Mouse (Mus musculus): ENCODE results near the gene Igflr1.

Gene Igflr1

DNA sequence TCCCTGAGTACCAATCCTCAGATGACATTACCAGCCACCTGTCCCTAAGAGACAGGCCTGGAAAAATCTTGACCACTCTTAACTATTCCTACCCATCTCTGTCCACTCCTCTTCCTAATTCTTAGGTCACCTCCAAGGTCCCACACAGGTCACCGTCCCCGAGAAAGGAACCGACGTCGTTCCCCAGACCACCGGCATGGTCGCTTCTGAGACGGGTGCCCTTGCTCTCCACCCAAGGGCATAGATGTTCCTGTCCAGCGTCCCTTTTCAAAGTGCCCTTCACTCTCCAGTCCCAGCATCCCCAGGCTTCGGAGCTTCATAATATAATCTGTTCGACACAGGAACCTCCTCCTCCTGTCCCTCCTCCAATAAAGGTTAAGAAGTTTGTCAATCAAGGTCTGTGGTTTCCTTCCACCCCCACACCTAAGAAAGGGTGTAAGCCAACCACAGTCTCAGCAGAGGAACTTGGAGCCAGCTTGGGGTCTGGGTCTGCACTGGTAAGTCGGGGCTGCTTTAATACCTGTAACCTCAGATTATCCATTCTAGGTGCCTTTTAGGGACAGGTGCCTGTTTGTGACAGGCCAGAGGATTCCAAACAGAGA is at the start of gene Igflr1:
TSS of gene Igflr1 (plus strand) at position 458 of the 602 bp plus-strand sequence.
- DNase-seq (ENCODE audit: low read depth, low spot score), result no peak

DNA sequence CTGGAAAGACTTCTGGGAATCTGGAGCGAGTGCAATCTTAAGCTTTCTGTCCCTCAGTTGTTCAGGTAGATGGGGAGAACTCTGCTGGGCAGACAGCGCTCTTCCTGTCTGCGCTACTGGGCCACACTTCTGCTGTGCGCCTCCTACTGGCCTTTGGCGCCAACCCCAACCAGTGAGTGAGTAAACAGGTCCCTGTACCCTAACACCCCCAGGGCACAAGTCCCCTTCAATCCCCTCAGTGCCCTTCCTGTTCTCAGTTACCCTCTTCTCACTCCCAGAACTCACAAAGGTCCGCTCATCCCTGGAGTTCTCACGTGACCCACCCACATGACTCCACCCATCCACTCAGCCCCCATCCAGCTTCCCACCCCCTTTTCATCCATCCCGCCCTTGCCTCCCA is 46.9 kb upstream of the Igflr1 start:
- DNase-seq (ENCODE audit: low read depth, low spot score), result no peak

DNA sequence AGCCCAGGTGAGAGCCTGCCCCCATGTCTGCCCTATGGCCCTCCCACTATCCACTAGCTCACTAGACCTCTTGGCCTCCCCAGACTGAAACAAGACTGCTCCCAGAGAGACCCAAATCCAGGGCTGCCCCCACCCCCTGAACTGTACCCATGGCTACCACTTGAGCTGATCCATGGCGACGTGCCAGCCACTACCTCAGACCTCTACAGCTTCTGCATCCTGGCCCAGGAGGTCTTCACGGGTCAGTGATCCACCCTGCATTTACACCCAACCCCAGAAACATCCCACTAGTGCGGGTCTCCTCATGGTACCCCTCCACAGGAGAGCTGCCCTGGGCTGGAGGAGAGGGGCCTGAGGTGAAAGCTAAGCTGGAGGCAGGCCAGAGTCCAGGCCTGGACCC is 44.8 kb upstream of the Igflr1 start:
- no peak for DNase-seq (ENCODE audit: low read depth, low spot score)

- DNase-seq (ENCODE audit: low read depth, low spot score), result no peak
Observed at GRCm38 (mm10) chr7:30520856-30521255, 44.4 kb upstream of the Igflr1 start.

- DNase-seq (ENCODE audit: low read depth, low spot score), result no peak
Observed at GRCm38 (mm10) chr7:30522871-30523270, 42.4 kb upstream of the Igflr1 start.

- no peak for DNase-seq (ENCODE audit: low read depth, low spot score)
Observed at GRCm38 (mm10) chr7:30524487-30524886, 40.7 kb upstream of the Igflr1 start.

DNA sequence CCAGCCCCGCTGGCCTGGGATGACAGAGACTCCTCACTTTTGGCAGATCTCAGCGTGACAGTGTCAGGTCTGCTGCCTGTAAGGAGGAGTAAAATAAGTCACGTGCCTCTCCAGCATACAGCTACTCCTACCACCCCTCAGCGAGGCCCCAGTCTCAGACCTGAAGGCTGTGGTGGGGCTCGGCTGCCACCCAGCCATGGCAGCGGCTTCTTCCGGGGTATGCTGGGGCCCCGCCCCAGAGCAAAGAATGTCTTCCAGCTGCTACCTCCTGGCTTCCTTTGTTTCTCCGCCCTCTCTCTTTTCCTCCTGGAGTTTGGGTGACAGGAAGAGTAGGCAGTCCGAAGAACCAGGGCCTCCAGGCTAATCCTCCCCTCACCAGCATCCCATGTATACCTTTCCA is 39.3 kb upstream of the Igflr1 start:
- DNase-seq (ENCODE audit: low read depth, low spot score), result no peak

GRCm38 (mm10) chr7:30526399-30526798 is 38.8 kb upstream of the Igflr1 start:
- DNase-seq (ENCODE audit: low read depth, low spot score), result no peak

GRCm38 (mm10) chr7:30526981-30527380 is 38.2 kb upstream of the Igflr1 start:
- no peak for DNase-seq (ENCODE audit: low read depth, low spot score)

DNA sequence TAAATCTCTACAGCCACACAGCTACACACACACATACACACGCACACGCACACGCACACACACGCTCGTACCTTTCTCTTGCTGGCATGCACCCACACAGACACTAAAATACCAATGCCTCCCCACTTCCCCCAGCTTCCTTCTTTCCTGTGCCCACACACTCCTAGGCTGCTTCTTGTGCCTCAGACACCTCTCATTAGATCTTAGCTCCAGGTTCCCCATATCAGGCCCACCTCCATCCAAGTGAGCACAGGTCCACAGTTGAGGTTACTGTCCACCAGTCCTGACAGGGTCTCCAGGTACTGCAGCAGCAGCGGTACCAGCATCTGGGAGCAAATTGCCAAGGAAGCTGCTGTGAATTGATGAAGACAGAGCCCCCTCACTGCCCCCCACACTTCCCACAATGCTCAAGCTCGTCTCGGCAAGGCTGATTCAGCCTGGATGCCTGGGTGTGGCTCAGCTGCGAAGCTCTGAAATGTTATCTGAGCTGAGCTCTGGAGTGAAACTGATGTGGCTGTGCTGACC is 33.9 kb upstream of the Igflr1 start:
- DNase-seq (ENCODE audit: low read depth, low spot score), result no peak

DNA sequence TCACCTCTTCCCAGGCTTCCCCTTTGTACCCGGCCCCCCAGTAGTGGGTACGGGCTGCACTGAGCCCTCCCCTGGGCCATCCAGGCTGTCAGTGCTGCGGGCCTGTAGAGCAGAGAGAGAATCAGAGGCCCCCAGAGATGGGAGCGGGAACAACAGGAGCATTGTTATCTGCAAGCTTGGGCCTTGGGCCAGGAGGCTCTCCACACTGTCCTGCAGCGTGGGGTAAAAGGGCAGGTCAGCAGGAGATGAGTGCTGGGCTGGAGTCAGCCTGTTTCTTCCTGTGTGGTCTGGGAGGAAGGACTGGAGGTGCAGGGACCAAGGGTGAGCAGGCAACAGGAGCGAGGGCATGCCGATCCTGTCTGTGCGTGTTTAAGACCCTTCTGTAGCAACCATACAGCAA is 32.3 kb upstream of the Igflr1 start:
- DNase-seq (ENCODE audit: low read depth, low spot score), result peak; percentile 6

DNA sequence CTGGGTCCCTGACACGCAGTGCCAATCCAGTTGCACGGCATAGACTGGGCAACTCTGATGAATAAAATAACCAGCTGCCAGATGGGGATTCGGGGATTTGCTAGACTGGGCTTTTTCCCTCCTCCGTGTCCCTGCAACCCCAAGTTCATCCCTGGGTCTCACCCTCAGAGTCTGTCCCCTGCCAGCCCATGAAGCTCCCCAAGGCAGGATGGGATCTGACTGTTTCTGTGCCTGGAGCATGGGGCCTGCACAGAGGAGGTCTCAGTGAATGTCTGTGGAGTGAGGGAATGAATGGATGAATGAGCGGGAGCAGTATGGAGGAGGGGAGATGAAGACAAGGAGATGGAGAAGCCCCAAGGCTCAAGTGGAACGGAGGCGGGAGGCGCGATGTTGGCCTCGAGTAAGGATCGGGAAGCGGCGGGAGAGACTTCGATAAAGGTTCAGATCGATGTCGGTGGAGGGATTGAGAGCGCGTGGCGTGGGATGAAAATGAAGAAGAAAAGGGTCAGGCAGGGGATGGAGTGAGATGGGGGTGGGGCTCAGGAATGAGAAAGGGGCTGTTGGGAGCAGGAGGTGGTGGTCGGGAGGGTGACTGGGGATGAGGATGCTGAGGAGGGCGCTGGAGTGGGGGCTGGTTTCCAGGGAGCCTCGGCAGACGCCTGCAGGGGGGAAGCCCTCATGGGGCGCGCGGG is 31.1 kb upstream of the Igflr1 start:
- peak; percentile 11 for DNase-seq (ENCODE audit: low read depth, low spot score)

DNA sequence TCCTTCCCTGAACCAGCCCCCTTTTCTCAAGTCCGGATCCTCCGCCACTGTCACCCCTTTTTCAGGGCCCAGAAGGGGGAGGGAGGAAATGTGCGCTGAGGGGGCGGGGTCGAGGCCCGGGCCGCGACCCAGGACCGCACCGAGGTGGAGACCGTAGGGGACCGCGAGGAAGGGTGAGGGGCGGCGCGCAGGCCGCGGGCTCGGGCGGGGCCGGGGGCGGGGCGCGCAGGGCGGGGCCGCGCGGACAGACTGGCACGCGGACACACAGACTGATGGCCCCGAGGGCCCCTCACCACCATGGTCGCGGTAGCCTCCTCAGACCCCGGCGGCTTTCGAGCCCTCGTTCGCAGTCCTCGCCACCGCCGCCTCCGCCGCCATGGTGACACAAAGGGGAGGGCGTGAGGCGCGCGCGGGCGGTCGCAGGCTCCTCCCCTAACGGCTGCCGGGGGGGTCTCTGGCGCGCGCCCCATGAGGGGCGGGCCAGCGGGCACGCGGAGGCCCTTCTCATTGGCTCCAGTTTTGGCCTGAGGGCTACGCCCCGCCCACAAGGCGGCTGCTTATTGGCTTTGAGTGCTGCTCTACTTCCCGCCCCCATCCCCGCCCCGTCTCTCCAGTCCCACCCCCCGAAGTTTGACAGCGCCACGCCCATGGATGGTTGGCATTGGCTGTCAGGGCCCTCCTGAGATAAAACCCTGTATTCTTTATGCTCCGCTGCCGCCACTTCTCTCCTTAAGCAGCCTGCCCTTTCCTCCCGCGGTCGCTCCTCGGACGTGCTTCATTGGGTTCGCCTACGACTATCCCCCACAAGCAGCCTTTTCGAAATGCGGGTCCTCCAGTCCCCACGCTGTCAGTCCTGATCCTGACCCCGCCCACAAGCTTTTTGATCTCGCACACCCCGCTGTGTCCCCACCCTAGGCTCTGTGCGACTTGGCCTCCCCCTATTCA is 30.3 kb upstream of the Igflr1 start, which contains the start of gene Arhgap33:
TSS of gene Arhgap33 (minus strand) at position 428 of the 945 bp plus-strand sequence.
- DNase-seq (ENCODE audit: low read depth, low spot score), result peak; percentile 94

DNA sequence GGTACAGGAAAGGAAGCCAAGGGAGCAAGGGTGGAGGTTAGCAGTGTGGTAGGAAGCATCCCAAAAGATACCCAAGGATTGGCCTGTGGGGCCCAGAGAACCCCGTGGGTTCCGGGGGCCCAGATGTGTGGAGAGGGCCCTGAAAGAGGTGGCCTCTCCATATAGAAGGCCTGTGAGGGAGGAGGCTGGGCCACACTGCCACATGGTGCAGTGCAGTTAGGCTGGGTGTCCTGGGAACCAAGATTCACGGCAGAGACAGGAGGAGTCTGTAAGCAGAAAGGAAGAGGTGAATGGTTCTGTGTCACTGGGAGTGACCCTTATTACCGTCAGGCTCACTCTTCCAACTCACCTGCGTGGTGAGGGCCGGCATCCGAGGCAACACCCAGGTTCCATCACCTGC is 24.7 kb upstream of the Igflr1 start:
- no peak for DNase-seq (ENCODE audit: low read depth, low spot score)

GRCm38 (mm10) chr7:30544327-30544726 is 20.9 kb upstream of the Igflr1 start:
- no peak for DNase-seq (ENCODE audit: low read depth, low spot score)

DNA sequence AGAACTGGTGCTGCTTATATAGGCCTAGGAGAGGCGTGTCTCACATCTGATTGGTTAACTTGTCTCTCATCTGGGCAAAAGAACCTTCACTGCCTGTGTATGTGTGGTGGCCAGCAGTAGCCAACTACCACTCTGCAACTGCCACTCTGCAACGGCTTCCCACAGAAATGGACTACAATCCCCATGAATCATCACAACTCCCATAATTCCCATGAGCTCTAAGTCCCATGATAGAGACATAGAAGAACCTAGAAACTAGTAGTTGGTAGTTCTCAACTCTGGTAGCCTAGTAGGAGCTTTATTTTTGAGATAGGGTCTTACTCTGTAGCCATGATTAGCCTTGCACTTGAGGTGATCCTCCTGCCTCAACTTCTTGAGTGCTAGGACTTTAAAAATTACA is 15.3 kb upstream of the Igflr1 start:
- no peak for DNase-seq (ENCODE audit: low read depth, low spot score)

DNA sequence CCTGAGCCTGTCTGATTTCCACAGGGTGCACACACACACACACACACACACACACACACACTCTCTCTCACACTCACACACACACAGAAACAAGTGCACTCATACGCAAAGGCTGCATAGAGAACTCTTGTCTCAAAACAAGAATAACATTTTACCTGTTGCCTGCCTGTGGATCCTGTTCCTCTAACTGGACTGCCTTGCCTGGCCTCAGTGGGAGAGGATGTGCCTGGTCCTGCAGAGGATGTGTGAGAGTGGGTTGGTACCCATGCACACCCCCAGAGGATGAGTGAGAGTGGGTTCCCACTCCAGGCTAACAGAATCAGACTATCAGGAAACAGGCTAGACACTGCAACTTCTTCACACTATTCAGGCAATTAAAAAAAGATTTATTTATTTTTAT is 14.6 kb upstream of the Igflr1 start:
- DNase-seq (ENCODE audit: low read depth, low spot score), result no peak

GRCm38 (mm10) chr7:30551445-30552101 is 13.7 kb upstream of the Igflr1 start:
- DNase-seq (ENCODE audit: low read depth, low spot score), result peak; percentile 66

- DNase-seq (ENCODE audit: low read depth, low spot score), result peak; percentile 91
Observed at GRCm38 (mm10) chr7:30552102-30553020, 12.9 kb upstream of the Igflr1 start, which contains the start of the genes Hspb6 and Proser3. Hspb6 (plus strand) TSS chr7:30552178. Proser3 (minus strand) TSS chr7:30552299.

DNA sequence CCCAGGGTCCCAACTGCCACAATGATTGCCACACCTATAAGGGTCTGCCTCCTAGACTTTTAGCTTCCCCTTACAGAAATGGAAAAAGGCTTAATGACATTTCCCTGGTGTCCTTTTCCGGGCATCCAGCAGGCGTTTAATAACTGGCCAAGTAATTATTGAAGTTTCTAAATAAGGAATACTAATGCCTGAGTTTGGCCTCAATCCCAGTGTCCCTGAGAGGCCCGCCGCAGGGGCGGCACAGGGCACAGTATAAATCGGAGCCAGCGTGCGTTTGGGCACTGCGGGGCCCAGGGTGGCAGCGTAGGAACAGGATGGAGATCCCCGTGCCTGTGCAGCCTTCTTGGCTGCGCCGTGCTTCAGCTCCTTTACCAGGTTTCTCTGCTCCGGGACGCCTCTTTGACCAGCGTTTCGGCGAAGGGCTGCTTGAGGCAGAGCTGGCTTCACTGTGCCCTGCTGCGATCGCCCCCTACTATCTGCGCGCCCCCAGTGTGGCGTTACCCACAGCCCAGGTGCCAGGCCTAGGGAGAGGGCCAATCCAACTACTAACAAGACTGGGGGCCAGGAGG is 12.1 kb upstream of the Igflr1 start:
- DNase-seq (ENCODE audit: low read depth, low spot score), result no peak

Measured in retina, postnatal 7 days (tissue).